Mouse (Mus musculus): ENCODE results near the gene Asb3. TPM values are rescaled to one million over a fixed set of nuclear protein-coding genes. Genes with fewer than 3 reads are reported as not detected.
"Not testable (repeated sequence)": the region's sequence is repeated elsewhere in the genome, so short reads cannot be mapped to it uniquely, and the experiment has no call there.

Gene Asb3
- polyA plus RNA-seq, 1 experiment from 2014 or later: 12.5 TPM

DNA sequence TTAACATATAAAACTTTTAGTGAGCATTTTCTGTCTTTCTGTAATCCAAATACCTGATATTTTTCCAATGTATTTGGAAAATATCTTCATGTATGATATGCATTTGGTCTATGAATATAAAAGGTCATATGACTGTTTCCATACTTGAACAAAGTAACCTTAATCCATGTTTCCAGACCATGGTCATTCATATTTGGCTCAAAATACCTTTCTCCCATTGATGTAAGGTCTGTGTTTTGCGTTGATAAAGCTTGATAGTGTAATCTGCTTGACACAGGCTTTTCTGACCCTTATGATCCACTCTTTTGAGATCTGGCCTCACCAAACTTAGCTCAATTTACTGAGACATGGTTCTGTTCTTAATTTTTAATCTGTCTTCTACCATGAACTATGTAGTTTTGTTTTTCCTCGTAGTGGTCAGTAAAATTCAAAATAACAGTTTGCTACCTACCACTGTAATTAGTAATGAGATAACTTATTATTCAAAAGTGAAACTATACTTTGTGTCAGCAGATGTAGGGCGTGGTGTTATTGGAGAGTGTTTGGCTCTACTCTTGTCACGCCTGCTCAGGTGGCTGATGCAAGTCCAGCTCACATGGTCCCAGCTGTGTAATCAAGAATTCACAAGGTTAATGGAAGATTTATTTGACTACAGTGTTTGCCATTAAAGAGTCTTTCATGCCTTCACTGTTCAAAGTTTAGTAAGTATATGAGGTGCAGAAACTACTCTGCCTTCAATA lies 116.1 kb downstream of the Asb3 start:
- DNase-seq (peak; percentile 58), ATAC-seq (ENCODE audit: low read depth) (peak; percentile 90)
- WGBS (ENCODE audit: insufficient replicate concordance): 27% methylated on average over 4 of the region's 4 CpGs
- Histone ChIP-seq H3K9me3 (replicated peaks) (no peaks in the 10 kb centered on the region), H3K36me3 (0 out of 2 replicates have a peak, but pooled peaks cover 3% of the 10 kb centered on the region), H3K9ac (peak overlapping the region; percentile 61), H3K4me2 (peak overlapping the region; percentile 34), H3K27me3 (no peaks in the 10 kb centered on the region), H3K4me1 (replicated peaks) (peaks cover 56% of the 10 kb centered on the region), H3K4me3 (replicated peaks) (no peak overlapping the region), H3K27ac (peak overlapping the region; percentile 90)

DNA sequence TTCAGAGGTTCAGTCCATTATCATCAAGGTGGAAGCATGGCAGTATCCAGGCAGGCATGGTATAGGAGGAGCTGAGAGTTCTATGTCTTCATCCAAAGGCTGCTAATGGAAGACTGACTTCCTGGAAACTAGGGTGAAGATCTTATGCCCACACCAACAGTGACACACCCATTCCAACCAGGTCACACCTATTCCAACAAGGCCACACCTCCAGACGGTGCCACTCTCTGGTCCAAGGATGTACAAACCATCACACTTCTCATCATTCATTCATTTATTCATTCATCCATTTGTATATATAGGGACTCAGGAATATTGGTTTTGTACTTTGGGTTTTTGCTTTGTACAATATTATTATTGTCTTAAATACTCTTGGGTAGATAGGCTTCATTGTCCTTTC lies 124.5 kb downstream of the Asb3 start:
- ATAC-seq (ENCODE audit: low read depth): peak; percentile 26; the same call in 1 of the 2 replicates
- DNase-seq; H3K9me3 ChIP-seq (replicated peaks); H3K27me3 ChIP-seq; H3K36me3 ChIP-seq; H3K27ac ChIP-seq; H3K9ac ChIP-seq: not testable (repeated sequence)
- H3K4me2 ChIP-seq: 0 out of 2 replicates have a peak overlapping the region, but pooled peaks have one; percentile 2
- 78% methylated on average over 1 of the region's 1 CpGs for whole genome bisulfite sequencing (ENCODE audit: insufficient replicate concordance)
- 0 out of 2 replicates have a peak overlapping the region, but pooled peaks have one; percentile 16 for H3K4me3 ChIP-seq (replicated peaks)
- peaks cover 12% of the 10 kb centered on the region for H3K4me1 ChIP-seq (replicated peaks)

DNA sequence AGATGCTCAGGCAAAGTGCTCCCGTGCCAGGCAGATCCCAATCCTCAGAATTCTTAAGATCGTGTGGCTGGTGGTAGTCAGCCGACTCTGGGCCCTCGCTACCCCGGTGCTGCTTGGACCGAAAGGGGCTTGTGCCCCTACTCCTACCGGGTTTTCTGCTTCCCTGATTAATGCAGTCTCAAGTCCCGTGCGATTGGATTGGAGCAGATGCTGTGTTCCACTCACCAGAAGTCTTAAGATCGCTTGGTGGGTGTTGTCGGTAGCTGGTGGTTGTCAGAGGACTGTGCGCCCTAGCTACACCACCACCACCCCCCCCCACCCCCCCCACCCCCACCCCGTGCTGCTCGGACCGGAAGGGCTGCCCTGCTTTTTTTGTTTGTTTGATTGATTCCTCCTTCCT lies 132.2 kb downstream of the Asb3 start:
- 70% methylated on average over 15 of the region's 15 CpGs for WGBS (ENCODE audit: insufficient replicate concordance)
- H3K4me3 ChIP-seq (replicated peaks); H3K4me1 ChIP-seq (replicated peaks); DNase-seq; ATAC-seq (ENCODE audit: low read depth); H3K4me2 ChIP-seq; H3K27ac ChIP-seq; H3K36me3 ChIP-seq; H3K9ac ChIP-seq; H3K27me3 ChIP-seq; H3K9me3 ChIP-seq (replicated peaks): not testable (repeated sequence)

DNA sequence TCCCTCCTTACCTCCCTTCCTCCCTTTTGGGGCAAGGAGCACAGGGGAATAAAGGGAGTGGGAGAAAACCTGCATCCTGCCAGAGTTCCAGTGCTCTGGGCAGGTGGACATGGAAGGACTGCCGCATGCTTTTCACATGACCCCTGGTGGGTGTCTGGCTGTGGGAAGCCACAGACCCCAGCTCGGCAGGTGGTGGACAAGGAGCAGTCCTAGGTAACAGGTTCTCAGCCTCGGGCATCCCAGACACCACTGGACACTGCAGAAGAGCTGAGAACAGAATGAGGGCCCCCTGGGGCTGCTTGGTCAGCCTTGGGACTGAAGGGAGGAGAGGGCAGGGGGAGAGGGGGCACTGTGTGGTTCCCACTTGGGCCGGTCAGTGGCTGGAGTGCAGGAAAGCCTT lies 149.7 kb downstream of the Asb3 start:
- Histone ChIP-seq H3K27me3 (no peaks in the 10 kb centered on the region), H3K4me1 (replicated peaks) (no peaks in the 10 kb centered on the region), H3K9me3 (replicated peaks) (peaks cover 7% of the 10 kb centered on the region; the same call in 1 of the 2 replicates), H3K9ac (no peak overlapping the region), H3K4me3 (replicated peaks) (no peak overlapping the region), H3K36me3 (peaks cover 9% of the 10 kb centered on the region), H3K27ac (no peak overlapping the region), H3K4me2 (no peak overlapping the region)
- DNase-seq (no peak), ATAC-seq (ENCODE audit: low read depth) (no peak)
- WGBS (ENCODE audit: insufficient replicate concordance): 89% methylated on average over 4 of the region's 4 CpGs

DNA sequence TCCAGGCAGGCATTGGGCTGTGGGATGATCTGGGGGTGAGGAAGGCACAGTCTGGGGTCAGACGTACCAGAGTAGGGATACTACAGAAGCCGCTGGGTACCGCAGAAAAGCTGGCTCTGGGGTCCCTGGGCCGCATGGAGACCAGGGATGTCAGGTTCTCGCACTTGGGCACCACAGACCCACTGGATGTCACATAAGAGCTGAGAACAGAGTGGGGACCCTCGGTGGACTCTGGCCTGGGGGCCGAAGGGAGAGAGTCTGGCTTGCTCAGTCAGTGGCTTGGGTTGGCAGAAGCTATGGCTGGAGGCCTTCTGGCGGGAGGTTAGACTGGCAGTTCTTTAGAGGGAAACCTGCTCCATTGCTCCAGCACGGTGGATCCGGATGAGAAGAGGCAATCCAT lies 204.8 kb downstream of the Asb3 start:
- H3K27ac ChIP-seq: no peak overlapping the region
- H3K36me3 ChIP-seq: no peaks in the 10 kb centered on the region
- no peak overlapping the region for H3K4me2 ChIP-seq
- 84% methylated on average over 10 of the region's 10 CpGs for WGBS (ENCODE audit: insufficient replicate concordance)
- H3K9ac ChIP-seq: no peak overlapping the region
- H3K27me3 ChIP-seq: no peaks in the 10 kb centered on the region
- DNase-seq (no peak), ATAC-seq (ENCODE audit: low read depth) (no peak)
- H3K4me3 ChIP-seq (replicated peaks): no peak overlapping the region
- H3K9me3 ChIP-seq (replicated peaks): no peaks in the 10 kb centered on the region
- no peaks in the 10 kb centered on the region for H3K4me1 ChIP-seq (replicated peaks)

DNA sequence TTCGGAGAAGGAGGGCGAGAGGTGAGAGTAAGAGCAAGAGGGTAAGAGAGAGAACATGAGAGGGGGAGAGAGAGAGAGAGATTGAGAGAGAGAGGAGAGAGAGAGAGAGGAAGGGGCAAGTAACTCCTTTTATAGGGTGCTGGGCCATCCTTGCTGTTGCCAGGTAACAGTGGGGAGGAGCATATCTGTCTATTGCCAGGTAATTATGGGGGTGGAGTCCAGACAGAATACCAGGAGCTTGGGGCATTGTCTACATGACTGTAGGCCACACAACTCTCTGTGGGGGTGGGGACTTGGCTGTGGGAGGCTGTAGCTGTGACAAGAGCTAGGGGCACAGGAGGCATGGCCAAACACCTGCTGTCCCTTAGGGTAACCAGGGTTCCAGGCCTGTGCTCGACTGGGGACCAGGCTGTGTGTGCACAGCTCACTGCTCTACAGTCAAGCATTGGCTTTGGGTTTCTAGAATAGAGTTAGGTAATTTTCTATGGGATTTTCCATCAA lies 205.3 kb downstream of the Asb3 start:
- no peak overlapping the region for H3K27ac ChIP-seq
- no peaks in the 10 kb centered on the region for H3K9me3 ChIP-seq (replicated peaks)
- H3K4me2 ChIP-seq: no peak overlapping the region
- no peak overlapping the region for H3K4me3 ChIP-seq (replicated peaks)
- no peaks in the 10 kb centered on the region for H3K27me3 ChIP-seq
- H3K36me3 ChIP-seq: no peaks in the 10 kb centered on the region
- no peak for DNase-seq
- 74% methylated on average over 3 of the region's 3 CpGs for WGBS (ENCODE audit: insufficient replicate concordance)
- no peak overlapping the region for H3K9ac ChIP-seq
- H3K4me1 ChIP-seq (replicated peaks): no peaks in the 10 kb centered on the region
- no peak for ATAC-seq (ENCODE audit: low read depth)

DNA sequence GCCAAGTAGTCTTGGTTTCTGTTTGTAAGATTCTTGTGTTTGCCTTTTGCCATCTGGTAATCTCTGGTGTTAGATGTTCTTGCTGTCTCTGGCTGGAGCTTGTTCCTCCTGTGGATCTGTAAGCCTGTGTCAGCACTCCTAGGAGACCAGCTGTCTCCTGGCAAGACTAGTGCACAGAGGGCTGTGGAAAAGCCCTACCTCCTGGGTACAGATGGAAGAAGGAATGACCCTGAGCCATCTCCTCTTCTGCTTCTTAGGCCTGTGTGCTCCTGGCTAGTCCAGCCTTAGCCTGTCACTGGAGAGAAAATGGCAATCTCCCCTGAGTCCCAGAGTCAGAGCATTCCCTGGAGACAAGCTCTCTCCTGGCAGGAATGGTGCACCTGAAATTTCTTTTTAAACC lies 214.3 kb downstream of the Asb3 start:
- not testable (repeated sequence) for H3K27me3 ChIP-seq; ATAC-seq (ENCODE audit: low read depth)

DNA sequence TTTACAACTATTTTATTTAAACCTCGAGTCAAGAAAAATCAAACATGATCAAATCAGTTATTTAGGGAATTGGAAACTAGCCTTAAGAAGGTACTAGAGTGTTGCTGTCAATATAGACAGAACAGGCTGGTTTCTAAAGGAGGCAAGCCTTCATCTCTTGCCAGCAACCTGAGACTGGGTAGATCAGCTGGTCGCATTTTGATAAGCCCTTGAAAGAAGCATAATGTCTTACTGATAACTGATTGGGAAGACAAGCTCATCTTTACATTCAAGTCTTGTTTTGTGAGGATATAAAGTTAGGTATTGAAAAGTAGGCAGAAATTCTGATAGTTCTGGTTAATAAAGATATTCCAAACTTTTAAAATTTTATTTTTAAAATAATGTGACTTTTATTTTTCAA lies 217.0 kb downstream of the Asb3 start:
- no peaks in the 10 kb centered on the region for H3K4me1 ChIP-seq (replicated peaks)
- H3K27ac ChIP-seq: no peak overlapping the region
- no peak overlapping the region for H3K4me3 ChIP-seq (replicated peaks)
- H3K9ac ChIP-seq: no peak overlapping the region
- H3K27me3 ChIP-seq: no peaks in the 10 kb centered on the region
- ATAC-seq (ENCODE audit: low read depth) (0 out of 2 replicates have a peak, but pooled peaks have one; percentile 36), DNase-seq (no peak)
- 64% methylated on average over 2 of the region's 2 CpGs for WGBS (ENCODE audit: insufficient replicate concordance)
- no peaks in the 10 kb centered on the region for H3K36me3 ChIP-seq
- no peak overlapping the region for H3K4me2 ChIP-seq
- H3K9me3 ChIP-seq (replicated peaks): no peaks in the 10 kb centered on the region

More for the DNA sequence above, 214.3 kb downstream of the Asb3 start:
- not testable (repeated sequence) for H3K27ac ChIP-seq; H3K4me1 ChIP-seq (replicated peaks); H3K4me2 ChIP-seq; H3K9ac ChIP-seq; H3K36me3 ChIP-seq; H3K9me3 ChIP-seq (replicated peaks); H3K4me3 ChIP-seq (replicated peaks); DNase-seq

DNA sequence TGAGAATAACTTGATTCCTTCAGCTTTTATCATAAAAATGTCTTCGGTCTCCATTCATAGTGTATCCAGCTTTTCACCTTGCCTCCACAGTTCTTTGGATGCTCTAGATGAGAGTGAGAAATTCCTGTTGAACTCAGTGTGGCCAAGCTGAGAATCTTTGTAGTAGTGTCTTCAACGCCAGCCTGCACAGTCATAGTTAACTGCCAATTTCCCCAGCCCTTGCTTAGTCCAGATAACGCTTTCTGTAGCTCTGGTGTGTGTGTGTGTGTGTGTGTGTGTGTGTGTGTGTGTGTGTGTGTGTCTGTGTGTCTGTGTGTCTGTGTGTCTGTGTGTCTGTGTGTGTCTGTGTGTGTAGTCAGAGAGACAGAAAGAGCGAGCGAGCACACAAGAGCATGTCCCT lies 220.1 kb downstream of the Asb3 start:
- H3K9ac ChIP-seq: no peak overlapping the region
- H3K4me2 ChIP-seq: no peak overlapping the region
- H3K27me3 ChIP-seq: no peaks in the 10 kb centered on the region
- H3K4me1 ChIP-seq (replicated peaks): no peaks in the 10 kb centered on the region
- H3K9me3 ChIP-seq (replicated peaks): no peaks in the 10 kb centered on the region
- ATAC-seq (ENCODE audit: low read depth) (no peak), DNase-seq (no peak)
- no peaks in the 10 kb centered on the region for H3K36me3 ChIP-seq
- no peak overlapping the region for H3K27ac ChIP-seq
- WGBS (ENCODE audit: insufficient replicate concordance): 84% methylated on average over 5 of the region's 5 CpGs
- H3K4me3 ChIP-seq (replicated peaks): no peak overlapping the region

DNA sequence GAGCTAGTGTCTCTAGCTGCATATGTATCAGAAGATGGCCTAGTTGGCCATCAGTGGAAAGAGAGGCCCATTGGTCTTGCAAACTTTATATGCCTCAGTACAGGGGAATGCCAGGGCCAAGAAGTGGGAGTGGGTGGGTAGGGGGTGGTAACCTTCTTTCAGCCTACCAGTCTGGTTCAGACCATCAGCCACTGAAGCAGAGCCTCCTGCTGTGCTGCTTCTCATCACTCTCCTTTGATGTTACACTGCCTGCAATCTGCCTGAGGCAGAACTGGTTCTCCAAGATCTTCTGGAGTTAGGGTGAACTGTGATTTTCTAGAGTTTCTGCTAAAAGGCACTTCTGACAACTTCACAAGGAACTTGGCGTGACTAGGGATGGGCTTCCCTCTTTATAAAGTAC lies 241.7 kb downstream of the Asb3 start:
- H3K4me2 ChIP-seq; H3K9ac ChIP-seq; H3K27me3 ChIP-seq; H3K9me3 ChIP-seq (replicated peaks); H3K36me3 ChIP-seq; H3K4me3 ChIP-seq (replicated peaks); H3K4me1 ChIP-seq (replicated peaks); H3K27ac ChIP-seq; DNase-seq; ATAC-seq (ENCODE audit: low read depth): not testable (repeated sequence)
- WGBS (ENCODE audit: insufficient replicate concordance): 37% methylated on average over 1 of the region's 1 CpGs

DNA sequence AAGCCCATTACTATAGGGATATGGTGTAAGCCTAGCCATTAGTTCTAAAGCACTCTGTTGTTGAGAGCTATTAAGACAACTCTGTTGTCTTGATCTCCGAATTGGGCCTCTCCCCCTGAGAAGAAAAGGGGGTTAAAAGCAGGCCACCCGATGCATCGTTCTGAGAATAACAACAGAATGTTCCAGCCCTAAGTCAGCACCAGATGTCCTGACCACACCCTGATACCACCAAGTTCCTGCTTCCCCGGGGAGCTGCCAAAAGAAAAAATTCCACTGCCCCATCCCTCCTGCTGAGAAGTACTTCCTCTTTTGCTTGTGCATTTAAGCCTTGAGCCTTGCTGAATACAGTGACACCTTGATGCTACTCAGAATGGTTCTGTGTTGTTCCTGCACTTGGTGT lies 248.5 kb downstream of the Asb3 start:
- WGBS (ENCODE audit: insufficient replicate concordance): 56% methylated on average over 4 of the region's 4 CpGs

DNA sequence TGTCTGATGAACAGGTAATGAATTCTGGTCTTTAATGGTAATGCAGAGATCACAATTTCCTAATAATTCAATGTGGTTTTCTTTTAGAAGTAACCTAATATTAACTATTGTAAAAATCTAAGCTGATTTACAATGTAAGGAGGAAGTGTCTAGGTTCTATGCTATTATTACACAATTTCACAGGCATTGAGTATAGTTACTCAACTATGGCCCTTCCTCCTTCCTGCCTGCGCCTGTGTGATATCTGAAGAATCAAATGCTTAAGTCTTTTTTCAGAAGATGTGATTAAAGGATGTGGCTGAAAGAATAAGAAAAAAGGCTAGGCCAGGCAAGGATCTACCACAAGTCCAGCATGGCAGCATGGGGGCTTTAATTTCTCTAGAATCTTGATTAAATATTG lies 249.6 kb downstream of the Asb3 start:
- H3K4me2 ChIP-seq; H3K9me3 ChIP-seq (replicated peaks); H3K4me1 ChIP-seq (replicated peaks); H3K27me3 ChIP-seq; H3K36me3 ChIP-seq; H3K4me3 ChIP-seq (replicated peaks); ATAC-seq (ENCODE audit: low read depth); H3K27ac ChIP-seq; DNase-seq; H3K9ac ChIP-seq: not testable (repeated sequence)
- 54% methylated on average over 1 of the region's 1 CpGs for WGBS (ENCODE audit: insufficient replicate concordance)

More for the DNA sequence above, 248.5 kb downstream of the Asb3 start:
- H3K9me3 ChIP-seq (replicated peaks); ATAC-seq (ENCODE audit: low read depth); H3K4me1 ChIP-seq (replicated peaks); H3K4me2 ChIP-seq; H3K36me3 ChIP-seq; H3K4me3 ChIP-seq (replicated peaks); H3K9ac ChIP-seq; H3K27me3 ChIP-seq; DNase-seq; H3K27ac ChIP-seq: not testable (repeated sequence)
